Mouse (Mus musculus) limb, embryonic 11.5 days (tissue): ENCODE results near the gene Padi6. TPM values are rescaled to one million over a fixed set of nuclear protein-coding genes. Genes with fewer than 3 reads are reported as not detected.

Experiments used
- ATAC-seq: fragments of 200-750 bp; cut with Nextera tagmentation; 2 replicates; pipeline ENCODE4 v1.8.0; 2017; ENCODE audit warnings: low read depth; ENCODE audit not compliant: insufficient number of reproducible peaks, low FRiP score, low TSS enrichment
- DNase-seq: peaks from one replicate; pipeline ENCODE4 v3.0.0-alpha.2; 2015; ENCODE audit warnings: low spot score
- H3K27ac ChIP-seq: fragments of 300-500 bp; sonication (generic); replicated peaks from 2 replicates; pipeline ENCODE4 v1.5.1; 2014; ENCODE audit warnings: low read depth, mild to moderate bottlenecking, low read length
- H3K27me3 ChIP-seq: fragments of 300-500 bp; sonication (generic); 2 replicates; pipeline ENCODE4 v1.6.1; 2014; ENCODE audit warnings: mild to moderate bottlenecking, low read length, mixed read lengths; ENCODE audit not compliant: control insufficient read depth, insufficient read depth
- H3K36me3 ChIP-seq: fragments of 300-500 bp; sonication (generic); 2 replicates; pipeline ENCODE4 v1.6.1; 2014; ENCODE audit warnings: mild to moderate bottlenecking, low read length, moderate library complexity, mixed read lengths; ENCODE audit not compliant: control insufficient read depth, insufficient read depth
- H3K4me1 ChIP-seq: fragments of 300-500 bp; sonication (generic); 2 replicates; pipeline ENCODE4 v1.6.1; 2014; ENCODE audit warnings: low read length, mixed read lengths; ENCODE audit not compliant: control insufficient read depth, insufficient read depth
- H3K4me2 ChIP-seq: fragments of 300-500 bp; sonication (generic); 2 replicates; pipeline ENCODE4 v1.6.1; 2014; ENCODE audit warnings: low read depth, mild to moderate bottlenecking, moderate library complexity; ENCODE audit not compliant: severe bottlenecking
- H3K4me3 ChIP-seq: fragments of 300-500 bp; sonication (generic); 2 replicates; pipeline ENCODE4 v1.5.1; 2014; ENCODE audit warnings: low read depth, low read length
- H3K9ac ChIP-seq: fragments of 300-500 bp; sonication (generic); 2 replicates; pipeline ENCODE4 v1.6.1; 2014; ENCODE audit warnings: mild to moderate bottlenecking, low read length
- H3K9me3 ChIP-seq: fragments of 300-500 bp; sonication (generic); 2 replicates; pipeline ENCODE4 v1.6.1; 2016; ENCODE audit warnings: low read length; ENCODE audit not compliant: control insufficient read depth
- WGBS: fragments of 180-500 bp; shearing (Covaris S2); extraction: QIAGEN DNeasy Blood & Tissue Kit; methylation state at CpG from one replicate; pipeline ENCODE4 v1.1.7; 2014; 5-methylcytosine and 5-hydroxymethylcytosine counted together
- polyA plus RNA-seq: library from polyadenylated mRNA; unstranded; fragments of >200 nt; fragmentation: Nextera tagmentation; extraction: Ambion mirVana; gene quantifications from 2 replicates; pipeline ENCODE4 v1.2.1, GENCODE M21; 2014

Padi6 gene
- polyA plus RNA-seq, 1 experiment from 2014 or later, result 0.11 TPM

DNA sequence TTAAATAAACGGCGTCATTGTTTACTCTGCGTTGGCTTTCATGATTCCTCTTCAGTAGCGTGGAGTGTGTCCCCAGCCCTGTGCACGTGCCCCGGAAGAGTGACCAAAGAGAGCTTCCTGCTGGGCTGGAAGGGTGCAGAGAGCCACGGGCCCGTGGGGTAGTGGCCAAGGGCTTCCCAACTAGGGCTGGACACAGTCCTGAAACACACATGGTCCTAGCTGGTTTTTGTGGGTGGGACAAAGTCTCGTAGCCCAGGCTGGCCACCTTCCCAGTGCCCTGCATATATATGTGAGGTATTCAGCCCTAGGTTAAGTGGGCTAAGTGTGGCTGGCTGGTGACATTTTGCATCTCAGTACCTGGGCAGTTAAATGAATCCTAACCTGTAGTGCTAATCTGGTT is 19.3 kb downstream of the Padi6 start:
- no peaks in the 10 kb centered on the region for H3K27me3 ChIP-seq
- H3K9ac ChIP-seq, result no peak overlapping the region
- peaks cover 36% of the 10 kb centered on the region for H3K36me3 ChIP-seq
- no peaks in the 10 kb centered on the region for H3K9me3 ChIP-seq
- WGBS, result 81% methylated on average over 9 of the region's 9 CpGs
- 0 out of 2 replicates have a peak, but pooled peaks cover 3% of the 10 kb centered on the region for H3K4me1 ChIP-seq
- no peak for DNase-seq
- no peak overlapping the region for H3K4me3 ChIP-seq
- no peak for ATAC-seq
- no peak overlapping the region for H3K4me2 ChIP-seq
- no peak overlapping the region for H3K27ac ChIP-seq

DNA sequence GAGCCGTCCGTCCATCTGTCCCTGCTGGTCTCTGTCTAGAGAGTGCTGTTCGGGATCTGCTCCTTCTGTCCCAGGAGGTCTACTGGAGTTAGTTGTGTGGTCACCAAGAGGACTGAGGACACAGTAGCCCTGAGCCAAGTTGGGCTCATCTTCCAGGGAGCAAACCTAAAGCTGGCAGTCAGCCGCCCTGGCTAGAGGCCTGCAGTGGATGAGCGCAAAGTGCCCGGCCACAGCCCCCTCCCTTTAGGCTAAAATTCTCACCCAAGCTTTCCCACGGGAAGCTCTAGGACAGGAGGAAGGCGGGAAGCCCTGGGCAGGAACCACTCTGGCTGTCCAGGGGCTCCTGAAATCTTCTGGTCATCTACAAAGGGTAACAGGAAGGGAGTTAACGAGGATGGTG is 19.7 kb downstream of the Padi6 start:
- Histone ChIP-seq H3K9ac (no peak overlapping the region), H3K4me3 (no peak overlapping the region), H3K4me1 (0 out of 2 replicates have a peak, but pooled peaks cover 3% of the 10 kb centered on the region), H3K27me3 (no peaks in the 10 kb centered on the region), H3K27ac (no peak overlapping the region), H3K9me3 (no peaks in the 10 kb centered on the region), H3K4me2 (no peak overlapping the region), H3K36me3 (peaks cover 39% of the 10 kb centered on the region)
- ATAC-seq (no peak), DNase-seq (no peak)
- WGBS, result 76% methylated on average over 9 of the region's 9 CpGs

DNA sequence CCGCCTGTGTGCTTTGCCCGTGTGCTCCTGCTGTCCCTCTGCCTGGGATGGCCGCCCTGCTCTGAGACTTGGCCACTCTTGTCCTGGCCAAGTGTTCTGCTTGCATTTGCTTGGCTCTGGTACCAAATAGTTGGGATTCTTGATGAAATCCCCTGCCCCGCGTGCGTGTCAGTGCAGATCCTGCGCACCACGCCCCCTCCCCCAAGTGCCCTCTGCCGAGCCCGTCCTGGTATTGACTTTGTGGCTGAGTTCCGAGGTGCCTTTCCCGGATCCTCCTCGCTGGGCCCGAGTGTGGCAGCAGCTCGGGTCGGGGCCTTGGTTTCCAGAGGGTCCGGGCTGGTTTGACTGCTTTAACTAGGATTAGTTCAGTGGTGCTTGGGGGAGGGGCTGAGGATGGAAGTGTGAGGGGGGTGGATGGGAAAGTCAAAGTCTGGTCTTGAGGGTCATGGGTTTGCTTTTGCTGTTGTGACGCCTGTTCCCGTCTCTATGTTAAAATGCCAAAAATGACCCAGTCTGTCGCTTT is 20.4 kb downstream of the Padi6 start:
- no peak overlapping the region for H3K9ac ChIP-seq
- no peaks in the 10 kb centered on the region for H3K27me3 ChIP-seq
- DNase-seq (no peak), ATAC-seq (no peak)
- H3K36me3 ChIP-seq, result peaks cover 42% of the 10 kb centered on the region
- 0 out of 2 replicates have a peak, but pooled peaks cover 3% of the 10 kb centered on the region for H3K4me1 ChIP-seq
- H3K9me3 ChIP-seq, result no peaks in the 10 kb centered on the region
- no peak overlapping the region for H3K27ac ChIP-seq
- no peak overlapping the region for H3K4me3 ChIP-seq
- WGBS, result 87% methylated on average over 20 of the region's 20 CpGs
- no peak overlapping the region for H3K4me2 ChIP-seq

DNA sequence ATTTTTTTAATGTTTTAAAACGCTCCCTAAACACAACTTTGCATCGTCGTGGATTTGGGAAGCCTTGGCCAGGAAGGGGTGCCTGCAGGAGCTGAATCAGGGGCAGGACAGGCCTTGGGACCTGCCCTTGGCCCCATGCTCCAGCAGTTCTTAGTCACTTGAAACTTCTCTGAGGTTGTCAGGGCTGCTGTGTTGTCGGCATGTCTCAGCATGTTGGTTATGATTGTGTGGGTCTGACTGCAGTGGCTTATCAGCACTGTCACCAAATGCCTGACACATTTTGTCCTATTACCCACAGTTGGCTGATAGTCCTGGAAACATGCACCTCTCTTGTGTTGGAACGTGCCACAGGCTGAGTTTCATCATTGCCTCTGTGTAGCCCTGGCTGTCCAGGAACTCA is 22.4 kb downstream of the Padi6 start:
- no peaks in the 10 kb centered on the region for H3K27me3 ChIP-seq
- H3K9ac ChIP-seq, result no peak overlapping the region
- WGBS, result 92% methylated on average over 5 of the region's 5 CpGs
- no peaks in the 10 kb centered on the region for H3K9me3 ChIP-seq
- no peak overlapping the region for H3K27ac ChIP-seq
- H3K4me2 ChIP-seq, result no peak overlapping the region
- 0 out of 2 replicates have a peak, but pooled peaks cover 3% of the 10 kb centered on the region for H3K4me1 ChIP-seq
- peaks cover 60% of the 10 kb centered on the region for H3K36me3 ChIP-seq
- ATAC-seq (no peak), DNase-seq (no peak)
- H3K4me3 ChIP-seq, result no peak overlapping the region

DNA sequence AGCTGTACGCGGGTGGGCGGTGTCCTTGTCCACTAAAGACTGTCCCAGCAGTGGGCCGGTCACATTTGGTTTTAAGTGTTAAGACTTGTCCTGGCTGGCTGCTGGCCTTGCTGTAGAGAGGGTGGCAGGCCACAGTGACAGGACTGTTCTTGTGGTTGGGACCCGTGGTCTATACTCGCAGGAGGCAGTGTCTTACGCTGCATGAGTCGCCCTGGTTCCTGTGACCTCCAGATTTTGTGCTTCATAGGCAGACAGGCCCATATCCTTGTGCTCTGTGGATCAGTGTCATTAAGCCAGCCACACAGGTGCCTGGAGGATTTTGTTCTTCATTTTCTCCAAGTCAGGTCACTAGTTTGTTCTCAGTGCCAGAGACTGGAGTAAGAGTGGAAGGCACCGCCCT is 24.0 kb downstream of the Padi6 start:
- Histone ChIP-seq H3K4me1 (no peaks in the 10 kb centered on the region), H3K9ac (no peak overlapping the region), H3K36me3 (peaks cover 72% of the 10 kb centered on the region), H3K4me3 (no peak overlapping the region), H3K27me3 (no peaks in the 10 kb centered on the region), H3K27ac (no peak overlapping the region), H3K9me3 (no peaks in the 10 kb centered on the region), H3K4me2 (no peak overlapping the region)
- ATAC-seq (no peak), DNase-seq (no peak)
- WGBS, result 96% methylated on average over 9 of the region's 9 CpGs

DNA sequence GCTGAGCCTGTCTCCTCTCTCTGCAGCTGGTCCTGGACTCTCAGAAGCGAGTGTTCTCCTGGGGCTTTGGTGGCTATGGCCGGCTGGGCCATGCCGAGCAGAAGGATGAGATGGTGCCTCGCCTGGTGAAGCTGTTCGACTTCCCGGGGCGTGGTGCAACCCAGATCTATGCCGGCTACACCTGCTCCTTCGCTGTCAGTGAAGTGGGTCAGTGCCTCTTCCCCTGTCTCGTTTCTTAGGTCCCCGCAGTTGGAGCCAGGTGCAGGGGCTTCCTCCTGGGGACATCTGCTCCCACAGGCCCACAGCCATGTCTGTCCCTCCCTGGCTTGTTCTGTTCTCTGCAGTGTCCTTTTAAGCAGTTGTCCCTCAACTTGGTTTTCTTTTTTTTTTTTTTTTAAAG is 25.4 kb downstream of the Padi6 start:
- H3K4me2 ChIP-seq, result no peak overlapping the region
- no peaks in the 10 kb centered on the region for H3K9me3 ChIP-seq
- H3K9ac ChIP-seq, result no peak overlapping the region
- H3K27me3 ChIP-seq, result no peaks in the 10 kb centered on the region
- H3K4me1 ChIP-seq, result no peaks in the 10 kb centered on the region
- H3K36me3 ChIP-seq, result peaks cover 78% of the 10 kb centered on the region
- no peak overlapping the region for H3K27ac ChIP-seq
- ATAC-seq (no peak), DNase-seq (no peak)
- 91% methylated on average over 11 of the region's 11 CpGs for WGBS
- no peak overlapping the region for H3K4me3 ChIP-seq

DNA sequence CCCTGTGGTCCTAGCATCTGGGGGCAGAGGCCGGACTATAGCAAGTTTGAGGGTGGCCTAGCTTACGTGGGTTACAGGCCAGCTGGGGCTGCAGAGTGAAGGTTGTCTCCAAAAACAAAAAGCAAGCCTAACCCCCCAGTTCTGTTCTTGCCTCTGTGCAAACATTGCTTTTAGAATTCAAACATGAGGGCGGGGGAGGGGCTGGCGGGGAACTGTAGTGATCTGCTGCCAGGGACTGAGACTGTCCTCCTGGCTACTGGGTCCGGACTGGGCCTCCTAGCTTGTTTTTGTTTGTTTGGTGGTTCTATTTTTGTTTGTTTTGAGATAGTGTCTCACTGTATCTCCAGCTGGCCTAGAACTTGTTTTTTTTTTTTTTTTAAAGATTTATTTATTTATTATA is 27.9 kb downstream of the Padi6 start:
- 92% methylated on average over 5 of the region's 5 CpGs for WGBS
- Histone ChIP-seq H3K9ac (no peak overlapping the region), H3K4me2 (no peak overlapping the region), H3K4me1 (no peaks in the 10 kb centered on the region), H3K4me3 (no peak overlapping the region), H3K9me3 (no peaks in the 10 kb centered on the region), H3K27ac (no peak overlapping the region), H3K27me3 (no peaks in the 10 kb centered on the region), H3K36me3 (peaks cover 70% of the 10 kb centered on the region)
- no peak for DNase-seq
- ATAC-seq, result no peak

DNA sequence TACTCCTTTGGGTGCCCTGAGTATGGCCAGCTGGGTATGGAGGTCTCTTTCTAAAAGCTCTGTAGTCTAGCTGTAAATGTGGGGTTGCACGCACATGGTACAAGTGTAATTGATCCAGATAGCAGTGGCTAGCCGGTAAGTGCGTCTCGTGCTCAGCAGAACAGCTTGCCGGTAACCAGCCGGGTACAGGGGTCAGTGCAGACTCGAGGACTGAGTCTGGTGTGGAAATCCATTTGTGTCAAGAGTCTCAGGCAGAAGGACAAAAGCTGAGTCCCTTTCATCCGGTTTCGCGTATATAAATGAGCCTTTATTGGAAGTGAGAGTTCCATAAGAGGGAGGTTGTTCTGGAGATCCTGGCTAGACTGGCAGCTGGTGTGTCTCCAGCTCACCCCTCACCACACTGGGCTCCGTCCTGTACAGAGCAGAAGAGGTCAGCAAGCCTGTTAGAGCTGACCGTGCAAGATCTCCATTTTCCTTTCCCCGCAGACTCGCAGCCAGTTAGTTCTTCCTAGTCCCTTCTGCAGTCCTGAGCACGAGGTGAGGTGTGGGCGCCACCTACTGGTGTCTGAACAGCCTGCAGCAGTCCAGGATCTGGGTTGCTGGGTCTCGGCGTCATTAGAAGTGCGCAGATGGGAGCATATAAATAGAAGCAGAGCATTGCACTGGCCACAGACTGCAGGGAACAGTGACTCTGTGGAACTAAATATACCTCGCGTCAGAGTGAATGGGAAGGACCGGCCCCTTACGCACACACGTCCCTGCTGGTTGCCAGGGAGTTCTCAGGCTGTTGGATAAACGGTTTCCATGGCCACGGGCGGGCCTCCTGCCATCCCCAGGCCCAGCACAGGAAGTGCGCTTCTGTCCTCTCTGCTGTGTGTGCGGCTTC is 28.7 kb downstream of the Padi6 start:
- Histone ChIP-seq H3K9me3 (no peaks in the 10 kb centered on the region), H3K27ac (no peak overlapping the region)
- peak; percentile 35; the same call in 1 of the 2 replicates for ATAC-seq

More for the DNA sequence above, 28.7 kb downstream of the Padi6 start:
- Histone ChIP-seq H3K36me3 (peaks cover 72% of the 10 kb centered on the region), H3K9ac (no peak overlapping the region), H3K4me1 (no peaks in the 10 kb centered on the region), H3K4me3 (no peak overlapping the region), H3K4me2 (no peak overlapping the region), H3K27me3 (no peaks in the 10 kb centered on the region)
- WGBS, result 69% methylated on average over 29 of the region's 29 CpGs
- DNase-seq, result peak; percentile 91
